Mouse (Mus musculus): Measurements from ENCODE around the gene Map3k20.

GRCm38 (mm10) chr2:72328435-72328834 is 43.0 kb downstream of the Map3k20 start:
- TF ChIP-seq CTCF (IDR thresholded peaks at IDR 0.05; ENCODE audit: insufficient read depth, low read length) (no peak), POLR2A (IDR thresholded peaks at IDR 0.05; ENCODE audit: borderline replicate concordance, extremely low read depth, low read depth, low read length) (no peak)

Data from lung, adult 2 months (tissue).